Mouse (Mus musculus) midbrain, postnatal 0 days (tissue): ENCODE data around the gene Exoc8. TPM values are rescaled to one million over a fixed set of nuclear protein-coding genes. Genes with fewer than 3 reads are reported as not detected.

ENCODE experiments used
- ATAC-seq: fragments of 200-750 bp; cut with Nextera tagmentation; 2 replicates; pipeline ENCODE4 v1.8.0; 2017; ENCODE audit warnings: moderate number of reproducible peaks, mild to moderate bottlenecking, moderate TSS enrichment, moderate library complexity; ENCODE audit not compliant: low FRiP score
- DNase-seq: peaks from one replicate; pipeline ENCODE4 v3.0.0-alpha.2; 2015; ENCODE audit warnings: low spot score
- H3K27ac ChIP-seq: fragments of 300-500 bp; sonication (generic); 2 replicates; pipeline ENCODE4 v1.5.1; 2014; ENCODE audit warnings: low read depth, mild to moderate bottlenecking, low read length, mixed read lengths
- H3K27me3 ChIP-seq: fragments of 300-500 bp; sonication (generic); 2 replicates; pipeline ENCODE4 v1.6.1; 2014; ENCODE audit warnings: low read length, control low read depth, mixed read lengths; ENCODE audit not compliant: insufficient read depth
- H3K36me3 ChIP-seq: fragments of 300-500 bp; sonication (generic); 2 replicates; pipeline ENCODE4 v1.6.1; 2014; ENCODE audit warnings: low read length, control low read depth, mixed read lengths; ENCODE audit not compliant: insufficient read depth
- H3K4me1 ChIP-seq: fragments of 300-500 bp; sonication (generic); 2 replicates; pipeline ENCODE4 v1.6.1; 2014; ENCODE audit warnings: mild to moderate bottlenecking, control low read depth, antibody characterized with exemption, low read length, mixed read lengths; ENCODE audit not compliant: insufficient read depth
- H3K4me2 ChIP-seq: fragments of 300-500 bp; sonication (generic); 2 replicates; pipeline ENCODE4 v1.6.1; 2014; ENCODE audit warnings: low read depth, mild to moderate bottlenecking, low read length, mixed read lengths; ENCODE audit not compliant: poor library complexity, severe bottlenecking
- H3K4me3 ChIP-seq: fragments of 300-500 bp; sonication (generic); 2 replicates; pipeline ENCODE4 v1.5.1; 2014; ENCODE audit warnings: low read depth, mild to moderate bottlenecking, low read length, moderate library complexity
- H3K9ac ChIP-seq: fragments of 300-500 bp; sonication (generic); replicated peaks from 2 replicates; pipeline ENCODE4 v1.6.1; 2014; ENCODE audit warnings: mild to moderate bottlenecking, low read length, moderate library complexity, mixed read lengths; ENCODE audit not compliant: poor library complexity, severe bottlenecking
- H3K9me3 ChIP-seq: fragments of 300-500 bp; sonication (generic); 2 replicates; pipeline ENCODE4 v1.6.1; 2016; ENCODE audit warnings: low read length, control low read depth
- CTCF ChIP-seq: IDR thresholded peaks from 2 replicates; pipeline ENCODE4 v1.5.1; 2016; ENCODE audit warnings: antibody characterized with exemption, mild to moderate bottlenecking
- WGBS: fragments of 180-500 bp; shearing (Covaris S2); extraction: QIAGEN DNeasy Blood & Tissue Kit; methylation state at CpG from one replicate; pipeline ENCODE4 v1.1.7; 2014; 5-methylcytosine and 5-hydroxymethylcytosine counted together
- polyA plus RNA-seq: library from polyadenylated mRNA; unstranded; fragments of >200 nt; fragmentation: Nextera tagmentation; extraction: Ambion mirVana; gene quantifications from 2 replicates; pipeline ENCODE4 v1.2.1, GENCODE M21; 2015
- total RNA-seq: library from RNA; depleted of rRNA; stranded (reverse); fragments of >200 nt; gene quantifications from 2 replicates; pipeline ENCODE4 v1.2.3, GENCODE M21; 2014

Gene Exoc8
- total and polyA plus RNA-seq, 2 experiments from 2014 or later: 10.7 to 34.4 TPM

DNA sequence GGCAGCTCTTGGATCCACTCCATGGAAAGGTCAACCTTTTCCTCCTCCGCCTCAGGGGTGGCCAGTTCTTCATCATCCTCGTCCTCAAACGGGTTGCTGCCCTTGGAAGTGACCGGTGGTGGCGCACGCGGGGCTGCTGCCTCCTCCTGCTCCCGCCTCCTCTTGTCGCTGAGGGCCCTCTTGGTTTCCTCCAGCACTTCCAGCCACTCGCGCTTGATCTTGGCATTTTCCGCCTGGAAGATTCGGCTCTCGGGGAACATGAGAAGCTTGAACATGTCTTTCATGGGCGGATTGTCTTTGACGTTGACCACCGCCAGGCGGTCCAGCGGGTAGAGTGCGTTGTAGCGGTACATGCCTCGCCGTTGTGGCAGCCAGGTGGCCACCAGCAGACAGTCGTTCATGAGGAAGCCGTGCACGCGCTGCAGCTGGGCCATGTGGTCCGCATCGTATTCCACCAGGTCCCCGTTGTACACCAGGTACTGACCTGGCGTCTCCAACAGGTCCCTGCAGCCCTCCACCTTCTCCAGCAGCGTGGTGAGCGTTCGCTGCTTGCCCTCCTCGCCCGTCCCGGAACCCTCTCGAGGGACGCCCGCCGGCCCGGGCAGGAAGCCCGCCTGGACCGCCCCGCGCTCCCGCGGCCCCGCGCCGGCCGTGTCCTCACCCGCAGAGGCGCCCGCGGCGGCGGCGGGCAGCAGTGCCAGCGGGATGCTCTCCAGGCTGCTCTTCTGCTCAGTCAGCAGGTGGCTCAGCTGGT is 696 bp downstream of the Exoc8 start:
- peak; percentile 70 for TF ChIP-seq CTCF
- 1% methylated on average over 60 of the region's 60 CpGs for WGBS
- Histone ChIP-seq H3K27me3 (no peaks in the 10 kb centered on the region), H3K4me2 (peak overlapping the region; percentile 91), H3K27ac (peak overlapping the region; percentile 91), H3K4me3 (peak overlapping the region; percentile 76), H3K9me3 (no peaks in the 10 kb centered on the region), H3K4me1 (peaks cover 11% of the 10 kb centered on the region), H3K36me3 (peaks cover 21% of the 10 kb centered on the region), H3K9ac (peak overlapping the region; percentile 87)
- ATAC-seq (peak; percentile 38), DNase-seq (peak; percentile 75)

- H3K4me1 ChIP-seq: peaks cover 11% of the 10 kb centered on the region
- peak overlapping the region; percentile 87 for H3K9ac ChIP-seq
- H3K27me3 ChIP-seq: no peaks in the 10 kb centered on the region
- H3K4me2 ChIP-seq: peak overlapping the region; percentile 91
- H3K36me3 ChIP-seq: peaks cover 17% of the 10 kb centered on the region
- no peak for ATAC-seq
- peak overlapping the region; percentile 91 for H3K27ac ChIP-seq
- 85% methylated on average over 26 of the region's 26 CpGs for WGBS
- peak overlapping the region; percentile 76 for H3K4me3 ChIP-seq
- no peaks in the 10 kb centered on the region for H3K9me3 ChIP-seq
- DNase-seq: no peak
- TF ChIP-seq CTCF: no peak
These were observed 1.4 kb downstream of the Exoc8 start for GRCm38 (mm10) chr8:124896010-124896631.

DNA sequence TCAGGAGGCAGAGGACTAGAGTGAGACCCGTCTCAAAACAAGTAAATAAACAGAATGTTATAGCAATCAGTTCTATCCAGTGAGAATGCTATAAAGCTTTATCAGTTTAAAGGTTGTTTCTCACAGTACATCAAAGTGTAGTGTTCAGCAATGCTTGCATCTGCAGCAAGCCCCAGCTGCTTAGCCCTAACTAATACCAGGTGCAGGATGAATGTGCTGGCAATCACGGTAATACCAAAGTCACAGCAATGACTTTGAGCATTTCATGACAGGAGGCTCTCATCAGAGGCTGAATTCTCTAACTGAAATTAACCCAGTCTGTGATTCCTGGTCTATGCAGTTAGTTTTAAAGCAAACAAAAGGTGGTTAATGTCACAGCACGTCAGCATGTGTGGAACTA is 4.9 kb downstream of the Exoc8 start:
- Histone ChIP-seq H3K9me3 (no peaks in the 10 kb centered on the region), H3K4me2 (no peak overlapping the region), H3K27ac (no peak overlapping the region), H3K27me3 (no peaks in the 10 kb centered on the region), H3K4me1 (peaks cover 6% of the 10 kb centered on the region; the same call in 1 of the 2 replicates), H3K36me3 (peaks cover 30% of the 10 kb centered on the region), H3K4me3 (no peak overlapping the region), H3K9ac (no peak overlapping the region)
- 77% methylated on average over 3 of the region's 3 CpGs for WGBS
- no peak for TF ChIP-seq CTCF
- ATAC-seq: no peak
- no peak for DNase-seq

DNA sequence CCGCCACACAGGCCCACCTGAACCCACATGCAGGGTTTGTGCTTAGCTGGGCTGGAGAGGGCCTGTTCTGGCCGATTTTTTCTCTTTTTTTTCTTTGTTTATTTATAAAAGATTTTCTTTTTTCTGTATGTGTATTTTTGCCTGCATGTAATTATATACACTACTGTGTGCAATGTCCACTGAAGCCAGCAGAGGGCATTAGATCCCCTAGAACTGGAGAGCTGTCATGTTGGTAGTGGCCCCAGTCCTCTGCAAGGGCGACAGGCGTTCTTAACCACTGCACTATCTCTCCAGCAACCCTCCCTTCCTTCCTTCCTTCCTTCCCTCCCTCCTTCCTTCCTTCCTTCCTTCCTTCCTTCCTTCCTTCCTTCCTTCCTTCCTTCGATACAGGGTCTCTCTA is 9.1 kb downstream of the Exoc8 start:
- TF ChIP-seq CTCF: peak; percentile 46
- Histone ChIP-seq H3K9me3 (no peaks in the 10 kb centered on the region), H3K4me1 (no peaks in the 10 kb centered on the region), H3K27me3 (no peaks in the 10 kb centered on the region), H3K36me3 (peaks cover 60% of the 10 kb centered on the region), H3K9ac (no peak overlapping the region), H3K4me2 (no peak overlapping the region), H3K27ac (no peak overlapping the region), H3K4me3 (no peak overlapping the region)
- 95% methylated on average over 5 of the region's 5 CpGs for WGBS
- no peak for ATAC-seq
- DNase-seq: no peak

GRCm38 (mm10) chr8:124878946-124879526 is 18.5 kb downstream of the Exoc8 start:
- Histone ChIP-seq H3K9ac (no peak overlapping the region), H3K4me1 (no peaks in the 10 kb centered on the region), H3K36me3 (peaks cover 80% of the 10 kb centered on the region), H3K4me3 (no peak overlapping the region), H3K9me3 (no peaks in the 10 kb centered on the region), H3K27me3 (no peaks in the 10 kb centered on the region), H3K4me2 (no peak overlapping the region), H3K27ac (no peak overlapping the region)
- WGBS: 83% methylated on average over 10 of the region's 10 CpGs
- no peak for DNase-seq
- TF ChIP-seq CTCF: no peak
- ATAC-seq: no peak

DNA sequence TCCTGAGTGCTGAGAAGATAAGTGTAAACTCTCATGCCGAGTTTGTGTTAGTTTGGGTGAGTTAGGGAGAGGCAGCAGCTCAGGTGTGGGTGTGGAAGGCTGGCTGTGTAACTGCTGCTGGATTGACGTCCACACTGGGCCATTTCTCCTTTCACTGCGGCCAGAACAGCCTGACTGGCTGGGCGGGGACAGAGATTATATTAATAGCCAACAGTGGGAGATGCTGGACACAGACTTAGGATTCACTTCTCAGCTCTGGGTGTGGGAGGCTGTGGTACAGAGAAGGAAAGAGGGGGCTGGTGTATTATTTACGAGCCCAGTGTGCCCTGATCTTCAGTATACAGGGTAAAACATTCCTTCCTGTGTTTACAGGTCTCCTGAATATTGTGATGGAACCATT is 19.4 kb downstream of the Exoc8 start:
- Histone ChIP-seq H3K27ac (no peak overlapping the region), H3K36me3 (peaks cover 80% of the 10 kb centered on the region), H3K9me3 (no peaks in the 10 kb centered on the region), H3K4me3 (no peak overlapping the region), H3K4me1 (no peaks in the 10 kb centered on the region), H3K27me3 (no peaks in the 10 kb centered on the region), H3K9ac (no peak overlapping the region), H3K4me2 (no peak overlapping the region)
- WGBS: 95% methylated on average over 5 of the region's 5 CpGs
- DNase-seq (no peak), ATAC-seq (no peak)
- TF ChIP-seq CTCF: no peak
